Mouse (Mus musculus): ENCODE data around the gene Hps4.

Gene Hps4

GRCm38 (mm10) chr5:112324637-112325545, 18.0 kb upstream of the Hps4 start:
- peak; percentile 38 to 63 for DNase-seq

DNA sequence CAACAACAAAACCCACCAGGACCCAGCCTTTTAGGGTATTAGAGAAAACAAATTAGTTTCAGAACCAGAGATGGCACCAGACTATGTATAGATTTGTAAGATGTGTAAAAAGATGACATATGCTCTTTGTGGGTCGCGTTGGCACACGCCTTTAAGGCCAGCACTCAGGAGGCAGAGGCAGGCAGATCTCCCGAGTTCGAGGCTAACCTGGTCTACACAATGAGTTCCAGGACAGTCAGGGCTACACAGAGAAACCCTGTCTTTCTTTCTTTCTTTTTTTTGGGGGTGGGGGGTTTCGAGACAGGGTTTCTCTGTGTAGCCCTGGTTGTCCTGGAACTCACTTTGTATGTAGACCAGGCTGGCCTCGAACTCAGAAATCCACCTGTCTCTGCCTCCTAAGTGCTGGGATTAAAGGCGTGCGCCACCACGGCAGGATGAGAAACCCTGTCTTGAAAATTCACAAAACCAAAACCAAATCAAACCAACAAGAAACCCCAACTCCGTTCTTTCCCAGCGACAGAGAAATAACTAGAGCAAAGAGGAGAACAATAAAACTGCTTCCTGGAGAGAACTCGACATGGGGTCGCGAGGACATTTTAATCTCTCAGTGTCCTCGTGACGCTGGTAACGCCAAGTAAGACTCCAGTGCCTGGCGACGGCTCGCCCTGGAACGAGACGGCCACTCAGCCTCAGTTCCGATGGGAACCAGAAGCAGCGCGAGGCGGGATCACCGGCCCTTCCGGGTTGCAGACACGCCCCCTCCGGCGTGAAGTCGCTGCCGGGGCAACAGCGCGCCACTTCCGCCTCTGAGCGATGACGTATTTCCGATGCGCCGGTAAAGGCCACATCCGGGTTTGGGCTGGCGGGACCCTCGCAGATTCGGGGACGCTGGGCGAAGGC, 17.1 kb upstream of the Hps4 start, which contains the start of gene Tfip11:
Tfip11 (plus strand) TSS at position 813 of the 900 bp plus-strand sequence.
- DNase-seq = peak; percentile 88 to 92

DNA sequence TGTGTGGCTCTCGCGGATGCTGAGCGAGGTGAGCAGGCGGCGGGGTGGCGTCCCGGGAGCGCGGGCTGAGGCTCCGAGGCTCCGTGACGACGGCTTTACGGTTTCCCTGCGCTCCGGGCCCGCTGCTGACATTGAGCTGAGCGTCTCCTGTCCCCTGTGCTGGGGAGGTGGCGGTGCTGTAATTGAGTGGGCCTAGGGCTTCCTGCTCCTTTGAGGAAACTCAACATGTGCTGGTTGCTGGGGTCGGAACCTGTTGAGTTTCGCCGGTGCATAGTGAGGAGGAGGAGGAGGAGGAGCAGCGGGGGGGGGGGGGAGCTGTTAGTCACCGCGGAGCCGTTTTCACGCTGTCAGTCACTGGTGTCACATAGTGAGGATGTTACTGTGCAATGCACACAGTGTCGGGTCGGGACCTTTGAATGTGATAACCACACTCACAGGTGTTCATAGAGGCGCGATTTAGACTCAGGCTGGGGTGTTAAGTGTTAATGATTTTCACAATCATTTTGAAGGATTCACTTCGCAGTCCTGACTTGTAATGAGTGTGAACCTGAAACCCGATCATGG, 16.4 kb upstream of the Hps4 start:
- no peak for DNase-seq

DNA sequence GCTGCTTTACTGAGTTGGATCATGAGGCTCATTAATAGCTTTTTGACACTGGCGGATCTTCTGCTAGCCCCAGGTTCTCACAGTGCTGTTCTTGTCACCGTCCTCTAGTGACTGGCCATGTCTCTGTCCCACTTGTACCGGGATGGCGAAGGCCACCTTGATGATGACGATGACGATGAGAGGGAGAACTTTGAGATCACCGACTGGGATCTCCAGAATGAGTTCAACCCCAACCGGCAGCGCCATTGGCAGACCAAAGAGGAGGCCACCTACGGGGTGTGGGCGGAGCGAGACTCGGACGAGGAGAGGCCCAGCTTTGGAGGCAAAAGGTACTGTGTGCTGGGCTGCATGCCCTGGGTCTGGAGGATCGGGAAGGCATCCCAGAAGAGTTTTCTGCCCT, 15.0 kb upstream of the Hps4 start:
- DNase-seq = no peak

GRCm38 (mm10) chr5:112329805-112330564, 12.9 kb upstream of the Hps4 start:
- no peak for DNase-seq

DNA sequence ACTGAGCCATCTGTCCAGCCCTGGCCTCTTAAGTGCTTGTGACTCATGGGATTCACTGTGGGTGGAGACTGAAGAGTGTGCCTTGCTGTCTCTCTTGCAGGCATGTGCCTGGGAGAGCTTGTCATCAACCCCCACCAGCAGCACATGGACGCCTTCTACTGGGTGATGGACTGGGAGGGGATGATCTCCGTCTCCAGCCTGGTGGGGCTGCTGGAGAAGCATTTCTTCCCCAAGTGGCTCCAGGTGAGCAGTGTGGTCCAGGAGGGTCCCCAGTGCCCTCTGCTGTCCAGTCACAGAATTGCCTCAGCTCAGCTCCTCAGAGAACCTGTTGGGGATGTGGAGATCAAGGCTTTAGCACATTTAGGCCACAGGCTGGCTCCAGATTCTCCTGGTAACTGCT, 7.4 kb upstream of the Hps4 start:
- peak; percentile 46 to 73 for DNase-seq

- DNase-seq = no peak
These were observed 5.9 kb upstream of the Hps4 start for GRCm38 (mm10) chr5:112337004-112337403.

DNA sequence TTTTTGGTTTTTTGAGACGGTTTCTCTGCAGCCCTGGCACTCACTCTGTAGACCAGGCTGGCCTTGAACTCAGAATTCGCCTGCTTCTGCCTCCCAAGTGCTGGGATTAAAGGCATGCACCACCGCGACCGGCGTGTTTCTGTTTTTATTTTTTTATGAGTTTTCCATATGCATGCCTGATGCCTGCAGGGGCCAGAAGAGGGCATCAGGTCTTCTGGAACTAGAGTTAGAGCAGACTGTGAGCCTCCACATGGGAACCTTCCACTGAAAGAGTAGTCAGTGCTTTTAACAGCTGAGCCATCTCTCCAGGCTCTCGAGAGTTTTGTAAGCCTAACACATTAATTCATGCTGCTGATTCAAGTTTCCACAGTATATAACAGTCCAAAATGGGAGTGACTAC, 3.7 kb upstream of the Hps4 start:
- no peak for DNase-seq

DNA sequence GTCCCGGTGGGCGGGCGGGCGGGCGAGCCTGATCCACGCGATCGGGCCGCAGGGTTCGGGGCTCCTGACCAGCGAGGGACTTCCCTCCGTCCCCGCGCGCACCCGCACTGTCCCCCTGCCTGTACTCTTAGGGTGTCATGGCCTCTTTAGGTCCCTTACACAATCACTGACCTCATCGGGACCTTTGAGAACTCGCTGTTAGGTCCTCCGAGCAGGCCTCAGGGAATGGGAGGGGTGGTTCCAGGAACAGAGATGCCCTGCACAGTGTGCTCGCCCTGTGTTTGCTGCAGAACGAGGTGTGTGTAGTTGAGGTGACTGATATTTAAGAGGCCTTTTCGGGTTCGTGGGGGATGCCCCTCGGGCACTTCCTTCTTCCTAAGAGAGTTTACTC, 317 bp downstream of the Hps4 start:
- DNase-seq = no peak

DNA sequence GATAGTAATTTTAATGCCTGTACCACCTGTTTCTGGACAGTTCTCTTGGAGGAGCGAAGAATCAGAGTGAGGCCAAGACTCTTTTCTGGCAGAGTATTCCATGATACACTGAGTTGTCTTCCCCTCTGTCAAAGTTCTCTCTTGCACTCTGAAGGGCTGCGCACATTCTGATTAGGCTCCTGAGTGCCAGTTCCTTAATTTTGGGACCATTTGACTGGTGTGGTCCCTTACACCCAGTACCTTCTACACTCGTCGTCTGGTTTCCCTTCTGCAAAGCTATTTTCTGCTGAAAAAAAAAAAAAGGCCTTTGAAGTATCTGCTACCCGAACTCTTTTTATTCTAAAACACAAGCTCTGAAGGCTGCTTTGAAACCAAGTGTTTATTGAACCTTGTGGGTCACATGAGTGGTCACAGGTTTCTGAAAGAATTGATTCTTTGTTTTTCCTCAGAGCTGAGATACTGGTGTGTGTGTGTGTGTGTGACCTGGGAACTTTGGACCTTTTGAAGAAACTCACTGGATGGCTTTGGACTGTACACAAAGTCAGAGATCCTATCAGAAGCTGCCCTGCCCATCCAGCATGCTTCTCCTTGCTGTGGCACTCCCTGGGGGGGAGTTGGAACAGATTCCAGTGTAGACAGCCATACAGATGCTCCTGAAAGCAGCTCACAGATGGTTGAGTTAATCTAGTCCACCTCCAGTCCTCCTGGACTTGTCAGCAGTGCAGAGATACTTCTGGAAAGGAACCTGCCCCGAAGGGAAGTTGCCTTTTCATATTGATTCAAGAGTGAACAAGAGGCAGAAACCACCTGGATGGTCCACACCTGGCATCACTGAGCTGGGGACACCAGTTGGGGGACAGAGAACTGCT, 1.4 kb downstream of the Hps4 start:
- no peak for DNase-seq

- no peak for DNase-seq
These were observed 3.5 kb downstream of the Hps4 start for GRCm38 (mm10) chr5:112346211-112346965.

DNA sequence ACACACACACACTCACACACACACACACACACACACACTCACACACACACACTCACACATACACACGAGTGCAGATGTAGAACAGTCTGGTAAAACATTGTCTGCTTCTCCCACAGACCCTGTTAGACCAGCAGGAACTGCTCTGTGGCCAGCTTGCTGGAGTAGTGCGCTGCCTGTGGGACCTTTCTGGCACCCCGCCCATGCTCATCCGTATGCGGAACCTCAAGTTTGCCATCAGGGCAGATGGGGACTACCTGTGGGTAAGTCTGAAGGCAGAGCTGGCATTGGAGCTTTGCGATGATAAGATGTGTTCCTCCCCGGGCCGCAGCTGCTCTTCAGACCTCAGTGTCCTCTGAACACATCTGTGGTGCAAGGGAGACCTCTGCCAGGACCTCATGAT, 6.3 kb downstream of the Hps4 start:
- no peak for DNase-seq

DNA sequence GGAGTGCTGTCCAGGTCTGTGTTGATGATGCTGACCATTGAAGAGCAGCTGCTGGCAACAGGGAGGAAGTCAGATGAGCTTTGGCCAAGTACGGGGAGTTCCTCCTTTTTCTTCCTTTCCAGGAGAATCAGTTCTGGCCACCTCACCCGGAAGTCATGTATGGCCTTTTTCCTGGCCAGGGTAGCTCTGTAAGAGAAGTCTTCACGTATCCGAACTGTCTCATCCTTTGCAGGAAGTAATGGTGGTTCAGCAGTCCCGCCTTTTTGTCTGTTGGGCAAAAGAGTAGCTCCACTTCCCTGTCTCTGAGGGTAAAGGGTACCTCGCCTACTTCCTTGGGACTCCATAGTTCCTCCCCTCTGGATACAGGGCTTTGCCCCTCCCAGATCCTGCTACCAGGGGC, 12.6 kb downstream of the Hps4 start:
- DNase-seq = no peak

DNA sequence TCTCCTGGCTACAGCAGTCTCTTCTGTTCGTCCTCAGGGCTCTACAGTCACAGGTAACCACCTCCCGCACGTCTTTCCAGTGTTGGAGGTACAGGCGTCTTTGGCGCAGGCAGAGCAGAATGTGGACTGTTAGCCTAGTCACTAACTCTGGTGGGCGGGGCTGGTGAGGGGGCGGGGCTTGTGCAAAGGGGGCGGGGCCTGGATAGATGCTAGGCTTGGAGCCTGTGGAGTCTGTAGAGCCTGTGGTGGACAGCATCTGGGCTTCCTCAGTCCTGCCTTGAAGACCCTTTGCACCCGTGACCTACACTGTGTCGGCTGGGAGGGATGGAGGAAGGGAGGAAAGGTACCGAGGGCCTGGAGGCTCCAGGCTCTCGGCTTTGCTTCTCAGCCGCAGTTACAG, 13.0 kb downstream of the Hps4 start, which contains the start of gene Gm6583:
Gm6583 (minus strand) TSS at position 124 of the 400 bp plus-strand sequence.
- no peak for DNase-seq

DNA sequence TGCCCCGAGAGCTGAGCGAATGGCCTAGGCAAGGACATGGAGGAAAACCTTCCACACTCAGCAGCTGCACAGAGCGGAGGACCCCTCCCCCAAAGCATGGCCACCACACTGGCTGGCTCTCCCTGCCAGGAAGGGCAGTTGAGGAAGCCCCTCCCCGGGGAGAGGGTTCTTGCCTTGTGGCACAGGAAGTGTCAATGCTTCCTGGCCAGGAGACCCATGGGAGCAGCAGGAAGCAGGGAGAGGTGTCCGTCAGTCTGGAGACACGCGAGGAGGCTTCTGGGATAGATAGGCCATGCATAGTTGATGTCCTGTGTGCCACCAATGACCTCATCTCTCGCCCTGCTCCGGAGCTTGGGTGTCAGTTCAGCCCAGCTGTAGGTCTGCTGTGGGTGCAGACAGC, 13.4 kb downstream of the Hps4 start:
- DNase-seq = no peak

- DNase-seq = no peak
These were observed 16.6 kb downstream of the Hps4 start for GRCm38 (mm10) chr5:112359520-112359919.

DNA sequence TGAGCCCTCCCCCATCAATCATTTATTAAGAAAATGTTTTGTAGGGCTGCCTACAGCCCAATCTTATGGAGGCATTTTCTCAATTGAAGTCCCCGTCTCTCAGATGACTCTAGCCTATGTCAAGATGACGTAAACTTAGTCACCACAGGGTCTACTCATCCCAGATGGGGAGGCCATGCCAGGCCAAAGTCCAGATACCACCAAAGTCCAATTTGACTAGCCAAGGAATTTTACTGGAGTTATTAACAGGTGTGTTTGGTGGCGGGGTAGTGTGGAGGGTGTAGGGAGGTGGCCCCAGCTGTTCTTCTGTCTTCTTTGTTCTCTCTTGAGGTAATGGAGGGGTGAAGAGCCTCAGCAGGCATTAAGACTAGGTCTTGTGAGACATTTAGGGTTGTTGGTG, 17.2 kb downstream of the Hps4 start:
- no peak for DNase-seq

GRCm38 (mm10) chr5:112364184-112364797, 21.4 kb downstream of the Hps4 start:
- no peak for DNase-seq

DNA sequence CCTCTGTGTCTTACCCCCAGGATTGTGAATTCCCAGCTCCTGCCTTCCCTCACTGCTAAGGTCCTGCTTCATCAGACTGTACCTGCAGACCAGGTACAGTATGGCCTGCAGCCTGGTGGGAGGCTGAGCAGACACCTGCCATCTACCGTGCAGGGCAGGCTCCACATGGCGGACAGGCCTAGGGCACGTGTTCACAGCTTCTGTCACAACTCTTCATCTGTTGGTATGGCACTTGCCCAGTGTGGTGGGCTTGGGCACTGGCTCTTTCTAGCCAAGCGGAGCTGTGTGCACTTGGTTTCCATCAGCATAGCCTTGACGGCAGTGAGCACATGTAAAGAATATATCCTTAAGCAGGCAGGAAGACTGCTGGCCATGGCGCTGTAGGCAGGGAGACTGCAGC, 24.0 kb downstream of the Hps4 start:
- DNase-seq = no peak

DNA sequence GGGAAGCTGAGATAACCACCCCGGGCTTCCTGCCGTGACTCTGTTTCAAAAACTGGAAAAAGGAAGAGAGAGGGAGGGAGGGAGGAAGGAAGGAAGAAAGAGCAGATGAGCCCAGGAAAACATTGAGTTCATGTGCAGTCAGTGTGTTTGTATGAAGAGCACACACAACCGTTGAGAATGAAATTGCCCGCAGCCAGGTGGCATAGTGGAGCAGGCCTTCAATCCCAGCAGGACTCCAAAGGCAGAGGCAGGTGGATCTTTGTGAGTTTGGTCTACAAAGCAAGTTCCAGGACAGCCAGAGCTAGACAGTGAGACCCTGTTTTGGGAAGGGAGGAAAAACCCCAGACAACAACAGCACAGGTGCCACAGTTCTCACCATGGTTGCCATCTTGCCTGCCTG, 24.5 kb downstream of the Hps4 start:
- no peak for DNase-seq

Measured in spleen, adult 18-20 months (tissue).